Mouse (Mus musculus): ENCODE results near the gene Tigd3.

The Tigd3 gene

DNA sequence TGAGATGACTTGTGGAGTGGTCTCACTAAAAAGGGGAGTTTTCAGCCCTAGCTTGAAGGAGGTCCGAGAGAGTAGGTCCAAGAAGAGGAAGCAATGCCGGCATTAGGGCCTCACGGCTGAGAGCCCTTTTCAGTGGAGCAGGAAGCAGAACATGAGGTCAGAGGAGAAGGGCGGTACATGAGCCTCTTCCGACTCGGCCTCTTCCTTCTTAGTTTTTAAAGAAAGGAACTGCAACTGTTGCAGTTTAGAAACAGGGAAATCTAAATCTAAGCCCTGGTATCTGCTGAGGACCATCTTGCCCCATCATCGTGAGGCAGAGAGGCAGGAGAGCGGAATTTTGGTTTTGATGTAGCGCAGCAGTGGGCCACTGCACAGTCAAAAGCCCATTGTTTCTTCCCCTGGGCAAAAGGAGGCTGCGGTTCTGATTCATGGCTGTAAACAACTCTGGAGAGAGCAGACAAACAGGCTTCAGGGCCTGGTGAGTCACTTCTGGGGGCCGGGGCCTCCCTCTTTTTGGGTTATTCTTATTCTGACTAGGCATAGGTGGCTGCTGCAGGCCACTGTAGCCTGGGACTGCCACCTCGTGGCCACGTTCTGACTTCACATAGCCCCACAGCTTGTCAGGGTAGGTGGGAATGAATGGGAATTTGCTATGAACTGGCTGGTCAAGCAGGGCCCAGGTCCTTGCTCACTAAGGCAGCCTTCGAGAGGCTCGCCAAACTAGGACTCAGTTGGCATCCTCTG, 16.2 kb downstream of the Tigd3 start, which contains the start of gene Slc25a45:
Slc25a45 (plus strand) TSS at position 191 of the 744 bp plus-strand sequence.
- peak; percentile 43 for DNase-seq (ENCODE audit: low spot score)

DNA sequence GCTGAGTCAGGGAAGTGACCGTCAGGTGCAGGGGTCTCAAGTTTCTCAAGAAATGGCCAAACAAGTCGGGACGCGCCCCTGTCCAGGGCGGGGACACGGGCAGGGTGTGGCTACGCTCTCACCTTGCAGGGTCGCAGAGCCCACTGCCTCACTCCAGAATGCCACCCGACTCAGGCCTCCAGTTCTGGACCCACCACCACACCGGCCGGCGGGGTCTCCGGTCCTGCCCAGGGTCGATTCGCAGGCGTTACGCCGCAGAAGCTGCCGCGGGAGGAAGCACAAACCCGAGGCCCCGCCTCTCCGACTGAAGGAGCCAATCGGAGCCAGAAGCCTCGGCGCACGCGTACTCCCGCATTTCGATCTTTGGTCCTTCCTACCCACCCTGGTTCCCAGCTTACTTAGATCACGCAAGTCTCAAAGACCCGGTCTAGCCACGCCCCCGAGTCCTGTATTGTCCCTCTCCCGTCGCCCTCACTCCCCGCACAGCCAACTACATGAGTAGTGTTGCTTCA, 18.9 kb downstream of the Tigd3 start, which contains the start of gene Frmd8:
Frmd8 (minus strand) TSS at position 306 of the 512 bp plus-strand sequence.
- peak; percentile 81 for DNase-seq (ENCODE audit: low spot score)

DNA sequence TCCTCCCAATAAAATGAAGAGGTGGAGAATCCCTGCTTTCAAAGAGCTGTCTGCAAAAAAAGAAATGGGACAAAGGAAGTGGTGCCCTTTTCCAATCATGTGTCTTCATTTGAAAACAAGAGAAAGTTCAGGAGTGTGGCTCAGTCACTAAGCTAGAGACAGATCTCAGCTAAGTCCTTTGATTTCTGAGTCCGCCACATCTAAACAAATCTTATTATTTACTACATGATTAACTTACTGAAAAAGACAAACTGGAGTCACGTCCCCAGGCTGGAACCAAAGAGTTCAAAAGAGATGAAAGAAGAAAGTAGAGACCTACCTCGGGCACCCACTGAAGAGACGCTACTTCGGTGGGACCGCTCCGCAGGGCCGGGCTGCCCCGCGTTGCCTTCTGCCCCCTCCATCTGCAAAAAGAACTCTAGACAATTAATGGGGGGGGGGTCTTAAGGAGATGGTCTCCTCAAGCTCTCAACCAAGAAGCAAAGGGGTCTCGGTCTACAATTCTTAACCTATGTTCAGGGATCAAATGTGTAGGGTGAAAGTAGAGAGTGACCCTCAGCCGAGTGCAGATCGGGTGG, 19.5 kb downstream of the Tigd3 start:
- DNase-seq (ENCODE audit: low spot score): no peak

DNA sequence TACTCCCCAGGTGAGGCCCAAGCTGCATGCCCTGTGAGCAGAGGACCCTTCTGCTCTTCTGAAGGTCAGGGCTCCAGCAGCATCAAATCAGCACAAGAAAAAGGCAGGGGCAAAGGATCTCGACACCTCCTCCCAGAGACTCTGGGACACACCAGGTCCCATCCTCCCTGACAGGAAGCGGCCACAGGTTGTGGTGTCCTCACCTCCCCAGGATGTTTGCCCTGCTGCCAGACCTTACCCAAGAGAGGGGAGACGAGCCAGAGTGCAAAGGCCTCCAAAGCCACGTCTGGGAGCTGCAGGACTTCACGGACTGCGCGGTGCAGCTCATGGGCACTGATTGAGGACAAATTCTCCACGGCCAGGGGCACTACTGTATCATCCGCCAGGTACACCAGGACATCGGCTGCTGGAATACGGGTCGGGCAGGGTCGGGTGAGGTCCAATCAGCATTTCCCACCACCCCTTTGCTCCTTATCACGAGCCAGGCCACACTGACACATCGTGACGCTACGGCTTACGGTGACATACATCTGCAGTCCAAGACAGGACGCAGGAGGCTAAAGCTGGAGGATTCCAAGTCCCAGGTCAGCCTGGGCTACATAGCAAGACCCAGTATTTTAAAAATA, 20.9 kb downstream of the Tigd3 start:
- no peak for DNase-seq (ENCODE audit: low spot score)

DNA sequence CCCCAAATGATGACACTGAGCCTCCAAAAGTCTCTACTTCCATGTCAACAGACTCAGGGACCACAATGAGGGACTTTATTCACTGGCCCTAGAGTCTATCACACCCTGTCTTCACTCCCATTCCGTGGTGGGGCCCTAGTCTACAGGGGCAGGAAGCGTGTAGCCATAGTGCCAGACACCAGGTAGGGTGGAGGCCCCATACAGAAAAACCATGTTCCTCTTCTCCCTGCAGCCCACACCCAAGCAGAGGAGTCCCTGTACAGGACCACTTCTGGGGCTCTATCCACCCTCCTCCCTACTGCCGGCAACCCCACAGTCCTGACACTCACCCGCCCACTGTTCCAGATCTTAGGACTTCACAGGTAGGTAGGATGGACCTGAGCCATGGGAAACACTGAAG, 21.4 kb downstream of the Tigd3 start:
- no peak for DNase-seq (ENCODE audit: low spot score)

DNA sequence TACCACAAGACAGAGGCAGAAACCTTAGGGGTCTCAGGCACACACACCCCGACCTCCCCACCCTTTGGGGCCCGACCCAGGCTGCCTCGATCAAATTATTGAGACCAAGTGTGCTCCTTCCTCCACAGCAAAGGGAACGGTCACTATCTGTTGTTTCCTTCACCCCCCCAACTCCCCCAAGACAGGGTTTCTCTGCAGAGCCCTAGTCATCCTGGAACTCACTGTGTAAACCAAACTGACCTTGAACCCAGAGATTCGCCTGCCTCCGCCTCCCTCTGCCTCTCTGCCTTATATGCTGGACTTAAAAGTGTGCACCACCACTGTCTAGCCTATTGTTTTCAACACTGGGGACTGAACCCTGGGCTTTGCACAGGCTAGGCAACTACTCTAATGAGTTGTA, 22.3 kb downstream of the Tigd3 start:
- DNase-seq (ENCODE audit: low spot score): no peak

DNA sequence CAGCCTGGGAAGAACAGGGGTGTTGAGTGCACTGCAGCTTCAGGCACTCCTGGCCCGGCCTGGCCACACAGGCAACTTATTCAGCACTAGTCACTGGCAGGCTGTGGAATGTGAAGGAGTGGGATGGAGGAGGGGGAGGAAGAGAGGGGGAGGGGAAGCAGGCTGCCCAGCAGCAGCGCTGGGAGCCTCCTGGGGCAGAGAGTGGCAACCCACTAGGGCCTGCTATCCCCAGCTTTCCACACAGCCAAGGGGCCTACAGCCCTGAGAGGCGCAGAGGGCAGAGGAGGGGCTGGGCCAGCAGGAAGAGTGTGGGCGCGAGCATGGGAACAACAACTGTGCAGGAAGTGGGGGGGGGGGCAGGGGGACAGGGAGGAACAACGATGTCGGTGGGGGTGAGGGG, 22.7 kb downstream of the Tigd3 start:
- DNase-seq (ENCODE audit: low spot score): no peak

DNA sequence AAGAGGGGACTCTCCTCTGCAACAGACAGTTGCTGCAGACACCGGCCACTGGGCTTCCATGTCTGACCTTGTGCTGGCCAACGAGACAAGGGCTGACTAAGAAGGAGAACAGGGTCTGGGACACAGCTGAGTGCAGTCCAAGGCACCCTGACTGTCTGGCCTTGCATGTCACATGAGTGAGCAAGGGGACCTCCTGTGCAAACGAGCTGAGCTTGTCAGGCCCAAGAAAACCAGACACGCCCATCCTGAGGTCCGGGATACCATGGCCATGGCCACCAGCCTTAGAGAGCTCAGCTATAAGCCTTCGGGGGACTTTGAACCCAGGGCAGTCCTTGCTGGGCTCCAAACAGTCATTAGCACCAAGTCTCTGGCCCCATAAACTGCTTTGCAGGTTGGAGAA, 25.9 kb downstream of the Tigd3 start:
- no peak for DNase-seq (ENCODE audit: low spot score)

DNA sequence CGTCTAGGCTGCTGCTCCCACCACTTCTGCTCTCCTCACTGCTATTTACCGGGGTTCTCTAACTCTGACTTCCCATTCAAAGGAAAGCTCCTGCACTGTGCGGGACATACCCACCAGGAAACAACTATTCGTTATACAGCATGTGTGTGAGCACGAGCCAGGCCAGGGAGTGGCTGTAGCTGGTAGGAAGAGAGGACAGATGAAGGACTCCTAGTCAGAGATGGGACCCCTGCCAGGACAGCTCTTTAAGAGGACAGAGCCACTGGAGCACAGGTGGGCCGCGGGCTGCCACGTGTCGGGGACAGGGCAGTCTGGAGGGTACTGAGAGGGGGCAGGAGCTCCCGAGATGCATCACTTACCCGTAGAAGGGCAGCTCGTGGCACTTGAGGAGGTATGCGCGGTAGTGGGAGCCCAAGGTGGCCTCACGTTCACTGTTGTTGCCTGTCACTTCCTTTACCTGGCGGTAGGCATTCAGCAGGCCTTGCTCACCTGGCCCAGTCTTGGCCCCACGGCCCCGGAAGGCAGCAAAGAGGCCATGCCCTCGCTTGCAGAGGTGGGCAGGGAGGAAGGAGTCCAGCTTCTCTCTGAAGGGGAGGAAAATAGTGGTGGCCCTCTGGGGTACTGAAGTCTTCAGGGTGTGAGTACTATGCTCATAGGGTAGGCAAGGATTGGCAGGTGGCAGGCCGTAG, 29.1 kb downstream of the Tigd3 start:
- DNase-seq (ENCODE audit: low spot score): no peak

DNA sequence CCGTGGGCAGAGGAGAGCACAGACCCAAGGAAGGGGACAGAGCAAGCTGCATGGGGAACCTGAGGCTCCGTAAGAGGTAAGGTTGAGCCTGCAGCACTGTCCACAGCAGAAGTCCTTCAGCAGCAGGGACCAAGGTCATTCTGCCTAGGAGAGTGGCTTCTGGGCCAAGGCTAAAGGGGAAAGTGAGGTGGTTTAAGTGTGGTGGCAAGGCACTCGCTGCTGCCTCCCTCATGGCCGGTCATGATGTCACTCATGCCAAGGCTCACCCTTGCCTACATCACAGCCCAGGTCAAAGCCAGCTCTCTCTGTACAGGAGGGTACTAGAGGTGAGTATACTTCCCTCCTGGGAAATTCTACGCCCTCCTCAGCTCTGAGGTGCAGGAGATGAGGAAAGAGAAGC, 30.2 kb downstream of the Tigd3 start:
- no peak for DNase-seq (ENCODE audit: low spot score)

DNA sequence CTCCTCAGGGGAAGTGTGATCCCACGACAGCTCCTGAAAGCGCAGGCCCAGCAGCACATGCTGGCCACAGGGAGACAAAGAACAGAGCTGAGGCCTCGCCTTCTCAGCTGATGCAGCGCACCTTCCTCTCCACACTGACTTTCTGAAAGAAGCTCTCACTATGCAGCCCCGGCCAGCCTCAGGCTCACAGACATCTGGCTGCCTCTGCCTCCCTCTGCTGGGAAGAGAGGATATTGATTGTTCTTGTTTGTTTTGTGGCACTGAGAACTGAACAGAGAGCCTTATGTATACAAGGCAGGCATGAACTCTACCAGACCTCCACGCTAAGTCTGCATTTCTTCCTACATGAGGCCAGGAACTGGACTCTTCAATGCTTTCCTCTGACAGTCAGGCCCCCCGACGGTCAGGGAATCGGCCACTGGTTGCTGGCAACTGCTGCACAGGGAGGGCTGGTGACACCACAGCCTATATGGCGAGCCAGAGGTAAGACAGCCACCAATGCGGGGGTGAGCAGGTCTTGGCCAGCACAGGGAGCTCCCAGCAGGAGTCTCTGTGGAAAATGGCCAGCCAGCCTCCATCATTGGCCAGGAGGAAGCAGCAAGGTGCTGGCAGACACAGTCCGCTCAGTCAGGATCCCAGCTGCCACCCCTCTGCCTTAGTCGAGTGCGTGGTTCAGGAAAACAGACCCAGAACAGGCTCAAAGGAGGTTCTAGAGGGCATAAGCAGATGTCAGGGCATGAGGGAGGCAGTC, 31.4 kb downstream of the Tigd3 start:
- no peak for DNase-seq (ENCODE audit: low spot score)

DNA sequence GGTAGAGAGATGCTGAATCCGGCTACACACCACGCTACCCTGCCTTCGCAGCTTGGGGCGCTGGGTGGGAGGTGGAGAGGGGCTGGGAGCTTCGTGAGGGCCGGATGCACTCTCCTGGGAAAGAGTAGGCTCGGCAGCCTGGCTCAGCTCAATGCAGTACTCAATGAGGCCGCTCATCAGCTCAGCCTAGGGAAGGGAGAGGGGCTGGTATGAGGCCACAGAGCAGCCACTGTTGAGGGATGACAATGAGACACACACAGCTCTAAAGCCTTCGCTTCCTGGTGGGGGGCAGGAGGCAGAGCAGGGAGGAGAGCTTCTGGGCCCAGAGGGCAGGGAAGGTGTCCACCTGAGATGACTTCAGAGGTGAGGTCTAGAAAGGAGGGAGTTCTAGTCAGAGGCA, 37.3 kb downstream of the Tigd3 start:
- DNase-seq (ENCODE audit: low spot score): no peak

DNA sequence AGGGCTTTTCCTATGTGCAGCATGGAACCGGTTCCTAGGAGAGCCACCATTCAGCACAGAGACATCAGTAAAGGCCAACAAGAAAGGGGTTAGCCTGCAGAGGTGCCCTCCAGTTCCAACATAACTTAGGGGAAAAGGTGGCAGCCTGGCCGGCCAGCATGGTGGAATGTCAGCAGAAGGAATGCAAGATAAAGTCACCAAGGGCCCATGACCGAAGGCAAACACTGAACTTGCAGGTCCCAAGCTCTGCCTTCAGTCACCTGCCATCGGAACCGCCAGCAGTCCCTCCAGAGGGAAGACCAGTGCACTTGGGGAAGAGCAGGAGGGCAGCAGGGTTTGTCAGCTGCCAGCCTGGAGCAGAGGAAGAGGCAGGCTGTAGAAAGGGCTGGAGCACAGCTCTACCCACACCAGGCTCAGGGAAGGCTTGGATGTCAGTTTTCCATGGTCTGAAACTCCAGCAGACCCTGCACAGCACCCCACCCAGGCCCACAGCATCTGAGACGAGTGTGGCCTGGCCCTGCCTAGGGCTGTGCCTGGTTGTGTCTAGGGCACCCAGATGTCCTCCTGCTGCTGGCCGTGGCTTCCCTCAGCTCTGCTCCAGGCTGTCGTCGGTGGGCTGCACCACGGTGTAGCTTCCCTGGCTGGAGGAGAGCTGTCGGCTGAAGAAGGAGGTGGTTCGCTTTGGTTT, 41.8 kb downstream of the Tigd3 start:
- no peak for DNase-seq (ENCODE audit: low spot score)

DNA sequence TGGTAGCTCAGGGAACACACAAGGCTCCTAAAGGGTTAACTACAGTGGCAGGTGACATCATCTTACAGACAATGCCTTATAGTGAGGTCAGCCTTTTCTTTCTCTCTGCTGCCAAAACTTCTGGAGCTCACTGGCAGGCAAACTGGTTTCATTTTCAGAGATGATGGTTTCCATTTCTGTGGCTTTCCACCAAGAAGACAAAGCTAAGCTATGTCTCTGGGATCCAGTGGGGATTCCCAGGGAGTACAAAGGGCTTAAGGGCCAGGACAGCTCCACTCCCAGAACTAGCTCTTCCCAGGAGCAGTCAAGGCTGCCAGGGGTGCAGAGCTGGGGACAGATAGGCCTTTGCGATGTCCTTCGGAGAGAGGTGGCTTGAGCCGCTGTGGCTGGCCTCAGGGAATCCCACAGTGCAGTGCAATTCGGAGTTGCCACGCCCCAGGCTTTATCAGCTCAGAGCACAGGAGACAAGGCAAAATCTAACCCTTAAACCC, 42.4 kb downstream of the Tigd3 start:
- no peak for DNase-seq (ENCODE audit: low spot score)

DNA sequence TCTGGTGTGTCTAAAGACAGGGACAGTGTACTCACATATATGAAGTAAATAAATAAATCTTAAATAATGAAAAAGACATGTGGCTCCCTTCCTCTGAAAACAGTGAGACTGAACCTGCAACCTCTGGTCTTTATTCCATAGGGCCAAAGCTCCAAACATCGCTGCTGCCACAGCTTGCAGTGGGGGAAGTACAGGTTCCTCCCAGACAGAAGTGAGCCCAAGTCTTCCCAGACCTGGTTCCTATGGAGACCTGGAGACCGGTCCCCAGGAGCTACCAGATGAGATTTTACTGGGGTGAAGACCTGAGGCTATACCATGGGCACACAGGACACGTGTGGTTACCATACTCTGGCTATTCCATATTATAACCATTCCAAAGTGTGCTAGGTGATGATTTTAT, 43.1 kb downstream of the Tigd3 start:
- no peak for DNase-seq (ENCODE audit: low spot score)

DNA sequence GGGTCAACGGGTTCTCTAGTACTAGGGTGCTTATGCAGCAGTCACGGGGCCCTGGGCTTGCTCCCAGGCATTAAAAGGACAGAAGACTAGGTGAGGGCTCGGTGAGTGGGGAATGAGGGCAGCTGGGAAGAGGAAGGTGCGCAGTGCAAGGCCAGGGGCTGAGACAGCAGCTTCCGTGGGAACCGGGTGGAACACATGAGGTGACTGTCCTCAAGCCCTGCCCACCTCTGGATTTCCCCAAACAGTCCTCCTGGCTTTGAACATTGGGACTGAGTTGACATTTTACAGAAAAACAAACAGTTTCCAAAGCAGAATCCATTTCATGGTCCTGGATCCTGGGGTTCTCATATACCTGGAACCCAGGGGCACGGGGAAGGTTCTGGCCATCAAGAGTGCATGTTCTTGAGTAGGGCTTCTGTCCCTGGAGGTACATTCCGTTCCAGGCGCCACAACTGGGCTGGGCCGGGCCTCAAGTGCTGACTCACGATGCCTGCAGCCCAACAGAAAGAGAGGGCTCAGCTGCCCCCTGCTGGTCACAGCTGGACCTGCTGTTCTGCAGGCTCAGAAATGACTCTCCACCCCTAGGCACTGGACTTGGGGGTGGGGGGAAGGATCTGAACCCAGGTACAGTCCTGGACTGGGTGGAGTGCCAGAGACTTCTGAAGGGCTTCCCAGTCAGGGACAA, 44.0 kb downstream of the Tigd3 start:
- peak; percentile 88 for DNase-seq (ENCODE audit: low spot score)

DNA sequence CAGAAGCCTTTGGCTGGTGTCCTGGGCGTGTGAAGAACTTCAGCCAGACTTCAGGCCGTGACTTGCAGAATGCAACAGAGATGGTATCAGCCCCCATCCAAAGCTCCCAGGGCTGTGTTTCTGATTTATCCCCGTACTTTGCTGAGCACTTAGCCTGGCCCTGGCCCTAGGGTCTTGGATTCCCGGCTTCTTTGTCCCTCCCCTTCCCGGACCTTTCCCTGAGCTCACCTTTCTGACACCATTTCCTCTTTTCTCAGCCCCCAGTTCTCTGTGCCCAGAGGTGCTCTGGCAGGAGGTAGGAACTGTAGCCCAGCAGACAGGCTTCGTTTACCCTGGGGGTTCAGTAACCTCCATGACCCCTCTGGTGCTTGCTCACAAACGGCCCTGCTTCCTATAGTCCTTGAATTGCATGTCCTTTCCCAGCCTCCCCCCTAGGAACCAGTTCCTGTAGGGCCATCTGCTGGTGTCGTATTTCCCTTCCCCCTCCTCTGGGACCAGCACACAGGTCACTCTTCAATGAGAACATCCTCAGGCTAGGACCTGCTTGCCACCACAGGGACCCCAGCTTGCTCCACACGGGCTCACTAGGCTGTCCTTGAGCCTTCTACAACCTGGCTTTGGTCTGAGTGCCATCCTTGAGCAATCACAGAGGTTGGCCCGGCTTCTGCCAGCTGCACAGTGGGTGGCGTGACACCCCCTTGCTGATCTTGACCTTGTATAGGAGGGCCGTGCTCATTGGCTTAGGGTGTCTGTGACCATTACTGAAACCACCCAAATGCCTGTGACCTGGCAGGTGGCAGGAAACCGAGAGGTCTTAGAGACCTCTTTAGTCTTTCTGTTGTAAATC, 44.9 kb downstream of the Tigd3 start:
- DNase-seq (ENCODE audit: low spot score): no peak

DNA sequence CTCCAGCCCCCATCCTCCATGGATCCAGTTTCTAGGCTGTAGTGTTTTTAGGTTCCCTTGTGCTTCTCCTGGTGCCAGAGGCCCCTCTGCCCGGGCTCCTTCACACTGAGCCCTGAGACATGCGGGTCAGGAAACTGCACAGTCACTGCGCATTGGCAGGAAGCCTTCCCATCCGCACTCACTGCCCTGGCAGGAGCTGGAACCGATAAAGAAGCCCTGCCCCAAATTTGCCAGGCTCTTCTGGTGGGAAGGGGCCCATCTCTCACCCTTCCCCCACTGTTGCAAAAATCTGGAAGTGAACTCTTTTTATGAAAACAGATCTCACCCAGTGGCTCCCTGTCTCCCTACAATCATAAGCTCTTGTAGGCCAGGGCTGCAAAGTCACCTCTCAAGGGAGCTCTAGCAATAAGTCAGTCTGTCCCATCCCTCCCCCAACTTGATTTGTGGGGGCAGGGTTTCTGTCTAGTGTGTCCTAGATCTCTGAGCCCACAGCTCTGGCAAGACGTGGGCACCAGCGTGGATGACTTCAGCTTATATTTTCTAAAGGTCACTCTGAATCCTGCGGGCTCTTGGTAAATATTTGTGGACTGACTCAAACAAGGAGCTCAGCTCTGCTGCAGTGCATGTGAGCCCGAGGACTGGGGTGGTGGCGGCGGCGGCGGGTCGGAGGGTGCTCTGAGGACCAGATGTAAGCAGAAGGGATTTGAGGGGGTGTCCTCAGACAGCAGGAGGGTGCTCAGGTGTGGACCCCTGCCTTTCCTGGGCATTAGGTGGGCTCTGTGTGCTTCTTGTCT, 45.7 kb downstream of the Tigd3 start:
- peak; percentile 84 for DNase-seq (ENCODE audit: low spot score)
